Mouse (Mus musculus) yolk sac, embryonic 10.5 days (tissue): ENCODE results near the gene Agpat4.
A peak's percentile ranks its signal among the peaks of the same experiment; 100 is the strongest.
"Not testable (repeated sequence)": the region's sequence is repeated elsewhere in the genome, so short reads cannot be mapped to it uniquely, and the experiment has no call there.

Experiments
- DNase-seq: peaks from one replicate; pipeline ENCODE4 v3.0.0-alpha.2; 2017; ENCODE audit warnings: low spot score

Gene Agpat4

GRCm38 (mm10) chr17:12195137-12195536 is 76.6 kb downstream of the Agpat4 start:
- DNase-seq: peak; percentile 60

- DNase-seq: peak; percentile 86
These were observed 77.1 kb downstream of the Agpat4 start for GRCm38 (mm10) chr17:12195604-12196003.

GRCm38 (mm10) chr17:12199933-12200332 is 81.4 kb downstream of the Agpat4 start:
- no peak for DNase-seq

GRCm38 (mm10) chr17:12201086-12201485 is 82.6 kb downstream of the Agpat4 start:
- DNase-seq: no peak

GRCm38 (mm10) chr17:12203414-12203897 is 85.0 kb downstream of the Agpat4 start:
- no peak for DNase-seq

- no peak for DNase-seq
These were observed 85.7 kb downstream of the Agpat4 start for GRCm38 (mm10) chr17:12204246-12204645.

GRCm38 (mm10) chr17:12204689-12205014 is 86.1 kb downstream of the Agpat4 start:
- DNase-seq: no peak

DNA sequence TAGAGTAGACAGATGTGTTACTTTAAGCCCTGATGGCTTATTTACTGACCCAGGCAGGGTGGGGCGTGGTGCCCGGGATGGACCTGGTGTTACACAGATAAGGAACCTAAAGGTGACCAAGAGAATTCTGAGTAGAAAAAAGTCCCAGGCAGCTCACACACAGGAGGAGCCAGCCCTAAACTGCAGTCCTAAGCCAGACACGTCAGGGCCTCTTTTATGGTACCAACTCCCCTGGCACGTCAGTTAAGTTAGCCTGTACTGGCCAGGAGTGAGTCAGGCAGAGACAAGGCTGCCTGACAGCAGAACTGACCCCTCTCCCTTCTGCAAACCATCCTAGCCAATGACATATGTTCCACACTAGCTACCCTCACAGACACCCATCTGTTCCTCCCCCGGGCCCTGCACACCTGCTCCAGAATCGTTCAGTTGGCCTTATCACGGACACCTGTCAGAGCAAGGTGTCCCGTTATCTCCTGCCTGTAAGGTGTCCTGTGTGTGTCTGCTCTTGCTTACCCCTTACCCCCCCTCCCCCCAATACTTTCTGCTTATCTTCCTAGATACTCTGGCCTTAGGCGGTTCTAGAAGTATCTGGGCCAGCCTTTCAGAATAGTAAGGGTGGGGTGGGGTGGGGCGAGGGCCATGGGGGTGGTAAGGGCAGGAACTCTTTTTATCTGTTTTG is 86.7 kb downstream of the Agpat4 start:
- peak; percentile 68 for DNase-seq

DNA sequence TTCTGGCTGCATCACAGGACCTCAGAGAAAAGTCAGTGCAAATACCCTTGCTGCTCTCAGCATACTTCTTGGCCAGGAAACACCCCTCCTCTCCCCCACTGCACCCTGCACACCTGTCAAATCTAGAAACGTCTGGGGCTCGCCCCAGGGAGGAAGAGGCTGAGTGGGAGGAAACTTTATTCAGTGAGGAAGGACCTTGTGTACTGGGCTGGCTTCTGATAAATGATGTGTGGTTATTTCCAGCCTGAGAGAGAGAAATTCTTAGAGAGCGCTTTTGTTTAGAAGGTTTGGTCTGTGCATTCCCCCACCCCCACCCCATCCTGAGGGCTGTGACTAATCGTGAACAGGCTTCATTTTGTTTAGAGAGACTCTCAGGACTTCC is 87.2 kb downstream of the Agpat4 start:
- no peak for DNase-seq

DNA sequence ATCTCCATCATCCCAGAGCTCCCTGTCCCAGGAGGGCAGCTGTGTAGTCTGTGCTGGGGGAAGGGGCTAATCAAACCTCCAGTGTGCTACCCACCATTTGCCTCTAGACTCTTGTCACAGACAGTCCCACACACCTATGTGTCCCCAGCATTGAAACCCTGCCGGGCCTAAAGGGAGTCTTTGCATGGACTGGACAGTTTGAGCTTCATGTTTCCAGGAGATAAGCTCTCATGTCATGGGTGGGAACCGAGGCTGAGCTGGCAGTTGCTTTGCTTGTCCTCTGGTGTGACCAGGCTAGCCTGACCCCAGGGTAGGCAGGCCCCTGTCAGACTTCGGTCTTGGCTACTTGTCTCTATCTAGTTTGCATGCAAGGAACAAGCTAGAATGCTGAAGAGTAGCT is 87.7 kb downstream of the Agpat4 start:
- no peak for DNase-seq

- DNase-seq: no peak
These were observed 88.6 kb downstream of the Agpat4 start for GRCm38 (mm10) chr17:12207022-12207548.

DNA sequence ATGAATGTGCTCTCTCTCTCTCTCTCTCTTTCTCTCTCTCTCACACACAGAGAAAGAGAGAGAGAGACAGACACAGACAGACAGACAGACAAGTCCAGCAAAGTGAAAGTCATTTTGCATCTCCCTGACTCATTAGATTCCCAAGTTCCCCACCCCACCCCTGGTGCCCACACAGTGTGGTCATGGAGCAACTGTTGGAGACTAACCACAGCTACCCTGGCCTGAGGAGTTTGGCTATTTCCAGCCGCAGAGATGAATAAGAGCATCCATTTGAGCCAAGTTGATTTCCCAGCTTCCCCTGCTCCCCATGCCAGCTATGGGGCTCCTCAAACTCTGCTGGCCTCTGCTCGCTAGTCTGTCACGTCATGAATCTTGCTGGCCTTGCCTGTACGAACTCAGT is 91.0 kb downstream of the Agpat4 start:
- DNase-seq: no peak

GRCm38 (mm10) chr17:12210544-12211132 is 92.1 kb downstream of the Agpat4 start:
- peak; percentile 68 for DNase-seq

DNA sequence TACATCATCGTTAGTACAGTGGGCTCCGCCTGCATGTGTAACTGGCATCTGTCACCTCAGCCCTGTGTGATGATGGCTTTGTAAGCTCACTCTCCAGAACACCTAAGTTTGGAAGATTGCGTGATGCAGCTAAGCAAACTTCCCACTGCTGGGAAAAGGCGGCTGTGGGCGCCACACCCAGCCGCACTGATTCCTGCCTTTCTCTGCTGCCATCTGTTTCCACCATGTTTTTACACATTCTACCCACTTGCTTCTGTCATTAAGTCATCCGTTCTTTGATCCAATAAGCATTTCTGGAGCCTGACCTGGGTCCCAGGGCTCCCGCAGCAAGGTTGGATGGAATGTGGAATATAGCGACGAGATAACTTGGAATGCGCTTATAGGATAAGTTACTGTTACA is 93.4 kb downstream of the Agpat4 start:
- DNase-seq: no peak

DNA sequence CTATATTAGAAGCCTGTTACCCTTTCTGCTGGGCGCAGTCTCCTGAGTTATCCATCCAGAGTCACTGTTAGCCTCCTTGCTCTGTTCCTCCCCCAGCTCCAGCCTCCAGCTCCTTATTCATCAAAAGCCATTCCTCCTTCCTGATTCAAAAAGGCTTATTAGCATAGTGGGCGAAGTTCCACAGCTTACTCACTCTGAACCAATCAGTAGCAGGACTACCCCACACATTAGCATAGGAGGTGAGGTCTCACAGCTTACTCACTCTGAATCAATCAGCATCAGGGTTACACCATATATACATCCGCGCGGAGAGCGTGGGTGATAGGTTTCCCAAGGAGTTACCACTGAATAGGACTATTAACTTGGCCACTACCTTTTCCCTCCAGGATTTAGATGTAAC is 93.8 kb downstream of the Agpat4 start:
- no peak for DNase-seq

GRCm38 (mm10) chr17:12213430-12213829 is 94.9 kb downstream of the Agpat4 start:
- no peak for DNase-seq

- no peak for DNase-seq
These were observed 97.7 kb downstream of the Agpat4 start for GRCm38 (mm10) chr17:12216224-12216623.

- no peak for DNase-seq
These were observed 103.4 kb downstream of the Agpat4 start for GRCm38 (mm10) chr17:12221926-12222325.

DNA sequence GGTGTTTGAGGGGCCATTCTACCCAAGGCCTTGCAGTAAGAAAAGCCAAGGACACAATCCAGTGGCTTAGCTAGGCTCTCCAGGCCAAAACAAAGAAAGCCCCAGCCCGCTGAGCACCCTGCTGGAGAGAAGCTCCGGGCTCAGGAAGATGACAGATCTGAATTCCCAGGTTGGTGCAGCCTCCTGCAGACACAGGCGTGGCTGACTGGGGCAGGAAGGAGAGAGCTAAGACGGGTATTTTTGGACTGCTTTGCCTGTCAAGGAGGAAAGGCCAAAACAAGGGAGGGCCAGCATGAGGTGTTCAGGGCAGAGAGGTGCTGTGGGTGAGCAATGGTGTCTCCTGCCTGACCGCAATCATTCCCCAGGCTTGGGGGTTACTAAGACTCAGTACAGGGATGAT is 105.2 kb downstream of the Agpat4 start:
- DNase-seq: no peak

DNA sequence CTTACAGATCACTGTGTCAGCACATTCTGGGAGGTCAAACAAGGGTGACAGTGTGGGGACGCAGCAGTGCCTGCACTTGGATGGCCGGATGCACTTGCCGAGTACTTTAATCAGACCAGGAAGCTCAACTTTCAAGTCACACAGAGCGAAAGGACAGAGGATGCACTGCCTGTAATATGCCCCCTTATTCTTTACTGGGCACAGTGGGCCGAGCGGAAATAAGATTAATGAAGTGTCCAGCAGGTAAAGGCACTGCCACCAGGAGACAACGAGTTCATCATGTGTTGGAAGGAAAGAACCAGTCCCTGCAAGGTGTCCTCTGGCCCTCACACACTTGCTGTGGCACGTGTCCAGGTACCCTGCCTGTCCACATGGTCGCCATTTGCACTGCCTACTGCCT is 105.6 kb downstream of the Agpat4 start:
- DNase-seq: no peak

GRCm38 (mm10) chr17:12224551-12224950 is 106.0 kb downstream of the Agpat4 start:
- not testable (repeated sequence) for DNase-seq

DNA sequence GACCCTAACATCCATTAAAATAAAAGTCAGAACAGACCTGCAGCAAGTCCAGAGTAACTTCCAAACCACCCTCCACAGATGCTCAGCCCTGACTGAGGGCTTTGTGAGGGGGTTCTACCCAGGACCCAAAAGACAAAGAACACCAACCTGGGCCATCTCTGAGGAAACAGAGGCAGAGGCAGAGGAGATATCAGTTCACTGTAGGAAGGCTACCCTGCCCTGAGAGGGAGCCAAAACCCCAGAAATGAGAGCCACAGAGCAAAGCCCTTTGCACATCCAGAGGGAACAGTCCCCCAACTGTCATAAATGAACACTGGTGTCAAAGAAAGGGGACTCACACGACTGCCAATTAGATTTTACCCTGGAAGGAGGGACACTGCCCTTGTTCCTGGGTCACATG is 106.7 kb downstream of the Agpat4 start:
- DNase-seq: no peak

DNA sequence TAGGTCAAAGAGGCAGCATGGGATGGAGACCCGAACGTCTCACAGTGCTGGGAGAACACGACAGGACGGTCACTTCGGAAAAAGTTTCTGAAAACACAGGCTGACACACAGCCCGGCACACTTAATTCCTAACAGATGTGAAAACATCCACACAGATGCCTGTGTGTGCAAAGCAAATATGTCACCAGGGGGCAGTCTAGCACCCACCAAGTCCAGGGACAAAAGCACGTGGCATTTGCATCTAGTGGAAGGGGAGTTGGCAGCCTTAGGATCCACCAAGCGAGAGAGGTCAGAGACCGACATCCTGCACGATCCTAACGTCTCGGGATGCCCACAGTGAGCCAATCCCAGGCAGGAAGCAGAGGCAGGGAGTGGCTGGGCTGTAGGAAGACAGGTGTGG is 108.0 kb downstream of the Agpat4 start:
- DNase-seq: no peak

GRCm38 (mm10) chr17:12228001-12228400 is 109.5 kb downstream of the Agpat4 start:
- DNase-seq: no peak
